Mouse (Mus musculus): ENCODE data around the gene Tmod3.

GRCm38 (mm10) chr9:75564892-75565291 is 5.4 kb upstream of the Tmod3 start:
- no peak for TF ChIP-seq GATA1 (IDR thresholded peaks at IDR 0.05; ENCODE audit: low read length)
- no peak for TF ChIP-seq TAL1 (IDR thresholded peaks at IDR 0.05; ENCODE audit: low read length)
